Mouse (Mus musculus) limb, embryonic 10.5 days (tissue): Measurements from ENCODE around the gene Slc23a2. TPM values are rescaled to one million over a fixed set of nuclear protein-coding genes. Genes with fewer than 3 reads are reported as not detected.

Experiments used
- DNase-seq: peaks from one replicate; pipeline ENCODE4 v3.0.0-alpha.2; 2017; ENCODE audit warnings: low spot score
- H3K27ac ChIP-seq: fragments of 300-500 bp; sonication (generic); 2 replicates; pipeline ENCODE4 v1.5.1; 2016; ENCODE audit warnings: mild to moderate bottlenecking
- H3K27me3 ChIP-seq: fragments of 300-500 bp; sonication (generic); 2 replicates; pipeline ENCODE4 v1.6.1; 2016; ENCODE audit warnings: low read depth, mild to moderate bottlenecking; ENCODE audit not compliant: poor library complexity, severe bottlenecking
- H3K36me3 ChIP-seq: fragments of 300-500 bp; sonication (generic); 2 replicates; pipeline ENCODE4 v1.6.1; 2016; ENCODE audit warnings: mild to moderate bottlenecking, moderate library complexity
- H3K4me1 ChIP-seq: fragments of 300-500 bp; sonication (generic); 2 replicates; pipeline ENCODE4 v1.6.1; 2016
- H3K4me3 ChIP-seq: fragments of 300-500 bp; sonication (generic); 2 replicates; pipeline ENCODE4 v1.5.1; 2016; ENCODE audit warnings: mild to moderate bottlenecking, moderate library complexity
- H3K9me3 ChIP-seq: fragments of 300-500 bp; sonication (generic); replicated peaks from 2 replicates; pipeline ENCODE4 v1.6.1; 2016; ENCODE audit warnings: mild to moderate bottlenecking
- WGBS: fragments of 180-500 bp; shearing (Covaris S2); methylation state at CpG from one replicate; pipeline ENCODE4 v1.1.7; 2016; 5-methylcytosine and 5-hydroxymethylcytosine counted together
- polyA plus RNA-seq: library from polyadenylated mRNA; unstranded; fragments of >200 nt; fragmentation: Nextera tagmentation; extraction: Ambion mirVana; gene quantifications from 2 replicates; pipeline ENCODE4 v1.2.1, GENCODE M21; 2016

Gene Slc23a2
- polyA plus RNA-seq, 1 experiment from 2014 or later = 9.8 TPM

GRCm38 (mm10) chr2:132084813-132085212, 60.1 kb downstream of the Slc23a2 start:
- Histone ChIP-seq H3K4me3 (no peak overlapping the region), H3K36me3 (peaks cover 17% of the 10 kb centered on the region), H3K4me1 (peaks cover 3% of the 10 kb centered on the region), H3K27me3 (no peaks in the 10 kb centered on the region), H3K9me3 (no peaks in the 10 kb centered on the region), H3K27ac (no peak overlapping the region)
- no peak for DNase-seq

- Histone ChIP-seq H3K27me3 (no peaks in the 10 kb centered on the region), H3K36me3 (peaks cover 17% of the 10 kb centered on the region), H3K4me1 (peaks cover 7% of the 10 kb centered on the region), H3K9me3 (no peaks in the 10 kb centered on the region), H3K4me3 (no peak overlapping the region), H3K27ac (no peak overlapping the region)
- WGBS = 89% methylated on average over 5 of the region's 5 CpGs
- DNase-seq = no peak
Observed at GRCm38 (mm10) chr2:132084396-132084795, 60.5 kb downstream of the Slc23a2 start.

DNA sequence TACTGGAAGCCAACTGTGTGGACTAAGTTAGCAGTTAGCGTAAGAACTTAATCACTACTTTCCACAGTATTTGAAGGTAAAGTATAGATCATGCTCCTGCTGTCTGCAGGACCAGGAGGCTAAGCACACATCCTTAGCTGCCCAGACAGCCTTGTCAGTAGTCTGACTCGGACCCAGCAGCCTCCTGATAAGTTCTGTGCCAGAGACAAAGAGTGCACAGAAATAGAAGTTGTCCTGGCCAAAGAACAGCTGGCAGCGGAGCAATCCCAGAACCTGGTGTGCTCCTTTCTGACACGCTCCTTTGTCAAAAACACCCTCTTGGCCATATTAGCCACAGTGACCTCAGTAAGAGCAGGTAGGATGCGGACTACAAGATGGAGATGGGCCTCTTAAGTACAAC, 65.8 kb downstream of the Slc23a2 start:
- Histone ChIP-seq H3K36me3 (peaks cover 8% of the 10 kb centered on the region), H3K9me3 (no peaks in the 10 kb centered on the region), H3K27me3 (no peaks in the 10 kb centered on the region), H3K27ac (peak overlapping the region; percentile 44; the same call in 1 of the 2 replicates), H3K4me1 (peaks cover 16% of the 10 kb centered on the region), H3K4me3 (no peak overlapping the region)
- WGBS = 71% methylated on average over 5 of the region's 5 CpGs
- DNase-seq = peak; percentile 37

GRCm38 (mm10) chr2:132073052-132073451, 71.9 kb downstream of the Slc23a2 start:
- Histone ChIP-seq H3K27ac (no peak overlapping the region), H3K9me3 (no peaks in the 10 kb centered on the region), H3K4me1 (no peaks in the 10 kb centered on the region), H3K27me3 (no peaks in the 10 kb centered on the region), H3K36me3 (peaks cover 18% of the 10 kb centered on the region), H3K4me3 (no peak overlapping the region)
- no peak for DNase-seq
- WGBS = 90% methylated on average over 3 of the region's 3 CpGs

- H3K36me3 ChIP-seq = peaks cover 22% of the 10 kb centered on the region
- no peak overlapping the region; the same call in 1 of the 2 replicates for H3K27ac ChIP-seq
- 82% methylated on average over 10 of the region's 10 CpGs for WGBS
- no peaks in the 10 kb centered on the region for H3K27me3 ChIP-seq
- H3K9me3 ChIP-seq = no peaks in the 10 kb centered on the region
- no peak overlapping the region for H3K4me3 ChIP-seq
- no peaks in the 10 kb centered on the region for H3K4me1 ChIP-seq
- DNase-seq = no peak
Observed at GRCm38 (mm10) chr2:132069985-132070735, 74.7 kb downstream of the Slc23a2 start.

GRCm38 (mm10) chr2:132064185-132064831, 80.6 kb downstream of the Slc23a2 start:
- no peak overlapping the region for H3K27ac ChIP-seq
- H3K4me3 ChIP-seq = no peak overlapping the region
- 85% methylated on average over 11 of the region's 11 CpGs for WGBS
- no peak for DNase-seq
- no peaks in the 10 kb centered on the region for H3K27me3 ChIP-seq
- H3K9me3 ChIP-seq = no peaks in the 10 kb centered on the region
- no peaks in the 10 kb centered on the region; the same call in none of the 2 replicates for H3K4me1 ChIP-seq
- peaks cover 18% of the 10 kb centered on the region for H3K36me3 ChIP-seq

DNA sequence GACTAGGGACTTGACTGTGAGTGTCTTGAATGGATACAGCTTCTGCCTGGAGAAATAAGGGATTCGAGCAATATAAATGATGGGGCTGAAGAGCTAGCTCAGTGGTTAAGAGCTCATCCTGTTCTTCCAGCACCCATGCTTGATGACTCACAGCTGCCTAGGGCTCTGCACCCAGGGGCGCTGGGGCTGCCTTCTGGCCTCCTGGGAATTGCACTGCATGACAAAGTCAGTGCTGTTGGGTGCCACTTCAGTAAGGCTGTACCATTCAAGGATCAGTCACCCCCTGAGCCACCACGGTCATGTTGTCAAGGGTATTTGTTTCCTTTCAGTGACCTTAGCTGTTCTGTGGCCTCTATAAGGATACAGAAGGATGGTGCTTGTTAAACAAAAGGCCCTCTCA, 81.1 kb downstream of the Slc23a2 start:
- no peaks in the 10 kb centered on the region for H3K9me3 ChIP-seq
- H3K36me3 ChIP-seq = peaks cover 20% of the 10 kb centered on the region
- no peak overlapping the region for H3K4me3 ChIP-seq
- WGBS = 89% methylated on average over 3 of the region's 3 CpGs
- no peaks in the 10 kb centered on the region for H3K27me3 ChIP-seq
- no peak for DNase-seq
- H3K4me1 ChIP-seq = no peaks in the 10 kb centered on the region; the same call in none of the 2 replicates
- H3K27ac ChIP-seq = no peak overlapping the region

DNA sequence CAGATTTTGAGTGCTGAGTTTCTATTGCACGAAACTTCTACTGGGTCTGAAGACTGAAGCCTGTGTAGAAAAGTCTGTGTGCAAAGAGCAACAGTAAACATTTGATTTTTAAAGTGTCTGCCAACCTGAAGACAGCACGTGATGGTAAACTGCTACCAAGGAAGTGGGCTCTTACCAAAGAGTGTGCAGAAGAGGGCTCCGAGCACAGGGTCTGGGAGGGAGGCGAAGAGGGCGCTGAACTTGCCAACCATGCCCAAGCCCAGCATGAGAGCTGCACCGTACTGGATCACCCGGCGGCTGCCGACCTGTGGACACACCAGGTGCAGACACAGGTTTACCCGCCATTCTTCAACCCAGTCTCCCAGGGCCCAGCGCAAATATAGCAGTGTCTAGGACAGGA, 83.0 kb downstream of the Slc23a2 start:
- H3K4me1 ChIP-seq = no peaks in the 10 kb centered on the region; the same call in none of the 2 replicates
- peaks cover 29% of the 10 kb centered on the region for H3K36me3 ChIP-seq
- no peak overlapping the region for H3K27ac ChIP-seq
- H3K9me3 ChIP-seq = no peaks in the 10 kb centered on the region
- no peak for DNase-seq
- H3K27me3 ChIP-seq = no peaks in the 10 kb centered on the region
- WGBS = 98% methylated on average over 11 of the region's 11 CpGs
- no peak overlapping the region for H3K4me3 ChIP-seq

DNA sequence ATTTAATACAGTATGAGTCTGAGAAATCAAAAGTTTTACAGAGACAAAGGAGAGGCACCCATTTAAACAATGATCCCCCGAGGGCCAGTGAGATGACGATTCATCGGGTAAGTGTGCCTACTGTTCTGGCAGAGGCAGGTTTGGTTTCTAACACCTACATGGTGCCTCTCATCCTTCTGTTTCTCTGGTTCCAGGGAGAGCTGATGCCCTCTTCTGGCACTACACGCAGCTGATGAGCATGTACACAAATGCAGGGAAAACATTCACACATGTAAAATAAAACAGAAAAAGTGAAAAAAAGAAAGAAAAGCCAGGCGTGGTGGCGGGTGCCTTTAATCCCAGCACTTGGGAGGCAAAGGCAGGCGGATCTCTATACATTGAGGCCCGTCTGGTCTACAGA, 85.0 kb downstream of the Slc23a2 start:
- WGBS = 88% methylated on average over 8 of the region's 8 CpGs
- DNase-seq = no peak
- Histone ChIP-seq H3K36me3 (peaks cover 37% of the 10 kb centered on the region), H3K4me3 (no peak overlapping the region), H3K27me3 (no peaks in the 10 kb centered on the region), H3K4me1 (no peaks in the 10 kb centered on the region; the same call in none of the 2 replicates), H3K9me3 (no peaks in the 10 kb centered on the region), H3K27ac (no peak overlapping the region)

- Histone ChIP-seq H3K4me1 (no peaks in the 10 kb centered on the region), H3K36me3 (peaks cover 27% of the 10 kb centered on the region), H3K27ac (no peak overlapping the region), H3K9me3 (no peaks in the 10 kb centered on the region), H3K27me3 (no peaks in the 10 kb centered on the region), H3K4me3 (no peak overlapping the region)
- 75% methylated on average over 8 of the region's 8 CpGs for WGBS
- no peak for DNase-seq
Observed at GRCm38 (mm10) chr2:132055349-132055753, 89.6 kb downstream of the Slc23a2 start.

DNA sequence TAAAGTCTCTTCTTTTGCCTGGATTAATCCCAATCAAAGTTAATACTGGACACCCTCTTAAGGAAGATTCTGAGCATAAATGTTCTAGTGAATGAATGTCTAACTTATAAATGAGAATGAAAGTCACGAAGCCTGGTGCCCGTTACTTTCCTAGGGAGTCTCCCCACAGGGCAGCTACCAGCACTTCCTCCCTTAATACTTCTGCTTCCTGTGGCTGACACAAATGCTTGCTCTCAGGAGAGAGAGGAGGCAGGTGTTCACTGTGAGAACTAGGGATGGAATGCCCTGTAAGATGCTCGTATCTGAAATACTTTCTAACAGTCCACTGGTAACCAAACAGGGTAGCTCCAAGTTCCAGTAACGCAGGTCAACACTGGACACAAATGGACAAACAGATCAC, 91.1 kb downstream of the Slc23a2 start:
- H3K4me3 ChIP-seq = no peak overlapping the region
- peaks cover 7% of the 10 kb centered on the region; the same call in 1 of the 2 replicates for H3K4me1 ChIP-seq
- DNase-seq = no peak
- peaks cover 24% of the 10 kb centered on the region for H3K36me3 ChIP-seq
- H3K9me3 ChIP-seq = no peaks in the 10 kb centered on the region
- WGBS = 84% methylated on average over 4 of the region's 4 CpGs
- H3K27me3 ChIP-seq = no peaks in the 10 kb centered on the region
- no peak overlapping the region for H3K27ac ChIP-seq

DNA sequence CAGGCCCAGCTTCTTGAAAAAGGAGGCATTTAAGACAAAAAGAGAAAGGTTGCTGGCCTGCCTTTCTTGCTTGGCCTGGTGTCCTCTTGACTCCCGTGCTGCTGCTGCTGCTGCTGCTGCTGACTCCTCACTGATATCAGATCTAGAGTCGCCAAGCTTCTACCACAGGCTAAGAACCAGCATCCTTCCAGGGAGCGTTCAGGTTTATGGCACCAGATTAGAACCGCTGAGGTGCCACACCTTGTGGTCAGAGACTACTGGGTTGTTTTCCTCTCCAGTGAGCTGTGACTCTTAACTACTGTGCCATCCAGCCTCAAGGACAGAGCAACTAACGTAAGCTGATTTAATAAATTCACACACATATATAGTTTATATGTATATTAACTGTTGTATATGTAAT, 93.1 kb downstream of the Slc23a2 start:
- Histone ChIP-seq H3K27ac (no peak overlapping the region), H3K9me3 (no peaks in the 10 kb centered on the region), H3K36me3 (peaks cover 14% of the 10 kb centered on the region), H3K4me1 (peaks cover 7% of the 10 kb centered on the region; the same call in 1 of the 2 replicates), H3K4me3 (no peak overlapping the region), H3K27me3 (no peaks in the 10 kb centered on the region)
- WGBS = 67% methylated on average over 5 of the region's 5 CpGs
- DNase-seq = no peak

- H3K9me3 ChIP-seq = no peaks in the 10 kb centered on the region
- H3K4me3 ChIP-seq = no peak overlapping the region
- H3K36me3 ChIP-seq = no peaks in the 10 kb centered on the region
- no peak for DNase-seq
- H3K27ac ChIP-seq = no peak overlapping the region
- no peaks in the 10 kb centered on the region for H3K27me3 ChIP-seq
- WGBS = 8% methylated on average over 3 of the region's 3 CpGs
- peaks cover 7% of the 10 kb centered on the region; the same call in 1 of the 2 replicates for H3K4me1 ChIP-seq
Observed at GRCm38 (mm10) chr2:132049921-132050320, 95.0 kb downstream of the Slc23a2 start.
